Mouse (Mus musculus) cerebellum, adult 2 months (tissue): ENCODE measurements around the gene Mroh3. TPM values are rescaled to one million over a fixed set of nuclear protein-coding genes. Genes with fewer than 3 reads are reported as not detected.

Experiments used
- DNase-seq, 2 experiments: peaks; one replicate each; pipeline ENCODE4 v3.0.0; 2021
- H3K27ac ChIP-seq: fragments of 200-500 bp; 2 replicates; pipeline ENCODE4 v1.5.1; 2012; ENCODE audit warnings: low read length, control low read depth, inconsistent platforms; ENCODE audit not compliant: insufficient read depth
- H3K27me3 ChIP-seq: fragments of 200-500 bp; 2 replicates; pipeline ENCODE4 v1.6.1; 2012; ENCODE audit warnings: inconsistent platforms, mild to moderate bottlenecking, low read length, moderate library complexity; ENCODE audit not compliant: control insufficient read depth, insufficient read depth
- H3K4me1 ChIP-seq: fragments of 200-500 bp; 2 replicates; pipeline ENCODE4 v1.6.1; 2011; ENCODE audit warnings: low read length; ENCODE audit not compliant: control insufficient read depth, insufficient read depth
- H3K4me3 ChIP-seq: fragments of 200-500 bp; replicated peaks from 2 replicates; pipeline ENCODE3; 2011; ENCODE audit warnings: mild to moderate bottlenecking, low read depth, low read length, control low read depth; ENCODE audit not compliant: insufficient read depth
- CTCF ChIP-seq: fragments of 200-500 bp; IDR thresholded peaks from 2 replicates; pipeline ENCODE4 v1.5.1; 2011; ENCODE audit warnings: low read depth, mild to moderate bottlenecking, control low read depth, low read length, moderate library complexity, borderline replicate concordance; ENCODE audit not compliant: insufficient read depth
- POLR2A ChIP-seq: fragments of 200-500 bp; IDR thresholded peaks from 2 replicates; pipeline ENCODE4 v1.6.1; 2011; ENCODE audit warnings: low read length, control low read depth, borderline replicate concordance; ENCODE audit not compliant: insufficient read depth
- WGBS: fragments of 180-500 bp; shearing (Covaris S2); methylation state at CpG from one replicate; pipeline ENCODE4 v1.1.7; 2018; 5-methylcytosine and 5-hydroxymethylcytosine counted together
- polyA plus RNA-seq: library from polyadenylated mRNA; depleted of rRNA; stranded (reverse); fragments of >200 nt; gene quantifications from 2 replicates; pipeline ENCODE4 v1.2.3, GENCODE M21; 2012

Mroh3 gene
- polyA plus RNA-seq, 1 experiment: 1.0 TPM

DNA sequence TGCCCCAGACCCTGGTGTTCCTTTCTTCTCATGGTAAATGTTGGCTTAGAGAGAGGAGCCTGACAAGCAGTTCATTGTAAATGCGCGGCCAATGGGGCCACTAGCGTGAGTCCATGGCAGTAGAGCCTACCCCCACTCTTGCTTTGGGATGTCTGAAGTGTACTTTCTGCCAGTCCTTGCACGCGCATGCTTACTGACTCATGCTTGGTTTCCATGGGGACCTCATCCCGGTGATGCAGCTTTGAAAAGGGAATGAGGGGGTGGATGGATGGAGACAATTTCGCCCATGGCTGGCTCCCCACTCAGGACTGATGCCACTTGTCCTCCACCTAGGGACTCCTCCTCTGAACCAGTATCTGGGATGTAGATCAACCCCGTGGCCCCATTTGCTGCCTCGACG lies 69.1 kb downstream of the Mroh3 start:
- Histone ChIP-seq H3K27me3 (no peaks in the 10 kb centered on the region), H3K27ac (no peak overlapping the region), H3K4me3 (no peak overlapping the region), H3K4me1 (peaks cover 25% of the 10 kb centered on the region)
- peak in 1 of 2 experiments; percentile 15 for DNase-seq
- no peak for TF ChIP-seq CTCF
- 79% methylated on average over 10 of the region's 10 CpGs for WGBS

DNA sequence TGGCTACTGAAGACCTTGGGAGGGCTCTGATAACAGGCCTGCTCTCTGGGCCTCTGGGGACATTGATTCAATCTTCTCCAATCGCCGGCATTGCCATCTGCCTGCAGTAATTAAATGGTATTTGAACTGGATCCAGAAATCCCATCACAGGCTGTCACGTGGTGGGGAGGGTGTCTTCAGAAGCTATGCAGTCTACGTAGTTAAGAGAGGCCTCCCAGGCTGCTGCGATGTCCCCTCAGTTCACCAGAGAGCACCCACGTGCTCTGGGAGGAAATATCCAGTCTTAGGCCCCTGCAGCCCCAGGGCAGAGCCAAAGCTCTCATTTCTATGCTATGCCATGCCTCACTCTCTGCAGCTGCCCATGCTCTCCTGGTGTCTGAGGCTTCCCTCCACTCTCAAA lies 70.3 kb downstream of the Mroh3 start:
- Histone ChIP-seq H3K27ac (peak overlapping the region; percentile 15; the same call in 1 of the 2 replicates), H3K4me1 (peaks cover 25% of the 10 kb centered on the region), H3K4me3 (no peak overlapping the region), H3K27me3 (no peaks in the 10 kb centered on the region)
- no peak for TF ChIP-seq CTCF
- TF ChIP-seq POLR2A: no peak
- peak in 1 of 2 experiments; percentile 55 for DNase-seq
- WGBS: 37% methylated on average over 6 of the region's 6 CpGs

DNA sequence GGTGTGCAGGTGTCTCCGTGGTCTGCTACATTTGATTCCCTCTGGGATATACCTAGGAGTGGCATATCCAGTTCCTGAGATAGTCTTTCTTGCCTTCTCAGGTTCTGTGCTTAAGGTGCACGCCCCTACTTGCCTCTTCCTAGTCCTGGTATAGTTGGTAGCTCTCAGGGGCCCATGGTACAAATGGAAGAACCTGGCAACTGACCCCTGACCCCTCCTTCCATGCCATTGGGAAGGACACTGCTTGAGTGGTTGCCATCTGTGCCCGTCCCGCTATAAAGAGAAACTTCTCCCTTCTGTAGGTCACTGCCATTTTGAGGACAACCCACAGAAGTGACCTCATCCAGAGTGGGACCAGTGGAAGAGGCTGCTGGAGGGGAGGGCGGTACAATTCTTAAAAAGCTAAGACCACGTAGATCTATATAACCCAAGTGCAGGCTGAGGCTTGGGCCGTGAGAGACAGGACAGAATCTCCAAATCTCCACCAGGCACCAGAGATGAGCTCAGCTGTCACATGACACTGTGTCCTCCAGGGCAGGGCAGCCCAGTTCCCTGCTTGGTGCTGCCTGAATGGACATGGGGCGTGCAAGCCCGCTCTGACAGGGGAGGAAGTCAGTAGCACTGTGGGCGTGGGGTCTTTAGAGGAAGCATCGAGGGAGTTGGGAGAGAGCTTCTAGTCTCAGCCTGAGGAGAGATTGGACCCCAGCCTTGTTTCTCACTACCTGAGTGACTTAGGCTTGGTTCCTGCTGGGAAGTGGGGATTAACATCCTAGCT lies 71.3 kb downstream of the Mroh3 start:
- Histone ChIP-seq H3K27ac (peak overlapping the region; percentile 65; the same call in 1 of the 2 replicates), H3K4me1 (peaks cover 27% of the 10 kb centered on the region), H3K4me3 (no peak overlapping the region), H3K27me3 (no peaks in the 10 kb centered on the region)
- WGBS: 80% methylated on average over 11 of the region's 11 CpGs
- no peak for TF ChIP-seq POLR2A
- TF ChIP-seq CTCF: no peak
- peak in 1 of 2 experiments; percentile 38 for DNase-seq

DNA sequence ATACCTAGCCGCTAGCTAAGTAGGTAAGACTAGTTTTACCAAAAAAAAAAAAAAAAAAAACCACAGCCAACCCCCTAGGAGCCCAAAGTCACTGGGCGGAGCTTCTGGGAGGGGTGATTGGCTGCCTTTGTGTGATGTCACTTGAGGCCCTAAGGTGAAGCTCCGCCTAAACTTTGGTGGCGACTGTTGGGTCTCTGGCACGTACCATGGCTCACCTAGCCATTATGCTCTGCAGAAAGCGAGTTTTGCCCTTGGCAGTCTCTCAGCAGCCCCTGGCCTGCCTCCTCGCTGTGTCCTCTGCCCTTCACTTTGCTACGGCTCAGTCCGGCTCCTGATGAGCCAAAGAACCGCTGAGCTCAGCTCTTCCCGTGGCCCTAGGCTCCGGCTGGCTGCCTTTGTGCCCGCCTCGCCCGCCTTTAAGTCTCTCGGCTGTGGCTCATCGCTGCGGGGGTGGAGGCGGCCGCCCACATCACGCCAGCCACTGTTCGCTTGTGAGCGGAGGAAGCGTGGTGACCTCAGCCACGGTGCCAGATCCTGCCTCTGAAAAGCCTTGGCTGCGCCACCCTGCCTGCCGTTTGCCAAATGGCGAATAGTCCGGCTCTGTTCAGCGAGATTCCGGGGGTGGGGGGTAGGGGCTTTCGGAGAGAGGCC lies 72.5 kb downstream of the Mroh3 start:
- TF ChIP-seq CTCF (no peak), POLR2A (peak; percentile 85; the same call in 1 of the 2 replicates)
- peak; percentile 91 to 93 for DNase-seq
- Histone ChIP-seq H3K27me3 (no peaks in the 10 kb centered on the region), H3K4me3 (peak overlapping the region; percentile 72), H3K27ac (peak overlapping the region; percentile 91), H3K4me1 (peaks cover 27% of the 10 kb centered on the region)
- WGBS: 2% methylated on average over 32 of the region's 32 CpGs

DNA sequence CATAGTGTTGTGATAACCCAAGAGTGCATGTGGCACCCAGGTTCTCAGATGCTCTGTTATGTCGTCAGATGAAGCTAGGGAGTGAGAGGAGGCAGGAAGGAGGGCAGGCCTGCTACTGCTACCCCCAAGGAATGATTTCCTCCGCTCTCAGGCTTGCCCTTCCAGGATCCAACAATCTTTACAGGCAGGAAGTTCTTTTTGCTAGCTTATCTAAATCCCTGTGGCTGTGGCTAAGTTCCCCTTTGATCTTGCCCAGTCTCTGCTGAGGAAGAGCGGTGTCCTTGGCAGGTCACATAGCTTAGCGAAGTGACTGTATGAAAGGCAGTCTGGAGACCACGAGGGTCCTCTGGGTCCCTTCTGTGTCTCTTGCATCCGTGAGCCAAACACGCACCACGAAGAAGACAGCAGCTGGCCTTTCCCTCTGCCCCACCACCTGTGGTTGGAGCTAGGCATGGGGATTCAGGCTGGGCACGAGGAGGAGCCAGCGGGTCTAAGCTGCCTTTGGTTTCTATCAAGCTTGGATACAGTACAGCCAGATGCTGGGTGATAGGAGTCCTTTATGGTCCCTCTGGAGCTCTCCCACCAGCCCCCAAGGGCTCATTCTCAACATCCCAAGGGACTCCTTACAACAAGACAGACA lies 74.3 kb downstream of the Mroh3 start:
- WGBS: 67% methylated on average over 10 of the region's 10 CpGs
- DNase-seq: no peak
- Histone ChIP-seq H3K27me3 (no peaks in the 10 kb centered on the region), H3K27ac (no peak overlapping the region; the same call in 1 of the 2 replicates), H3K4me3 (no peak overlapping the region), H3K4me1 (peaks cover 34% of the 10 kb centered on the region)
- TF ChIP-seq POLR2A (no peak), CTCF (no peak)

DNA sequence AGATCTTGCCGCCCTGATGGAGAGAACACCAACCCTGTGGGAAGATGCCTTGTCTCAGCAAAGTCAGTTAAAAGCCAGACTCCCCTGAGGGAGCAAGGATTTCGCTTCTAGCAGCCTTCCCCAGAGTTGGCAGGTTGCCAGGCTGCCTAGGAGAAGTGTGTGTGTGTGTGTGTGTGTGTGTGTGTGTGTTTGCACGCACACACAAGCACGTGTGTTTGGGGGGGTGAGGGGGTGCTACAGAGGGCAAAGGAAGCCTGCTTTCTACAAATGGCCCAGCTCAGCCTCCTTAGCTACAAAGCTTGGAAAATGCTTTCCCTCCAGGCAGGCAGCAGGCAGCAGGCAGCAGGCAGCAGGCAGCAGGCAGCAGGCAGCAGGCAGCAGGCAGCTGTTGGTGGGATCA lies 75.1 kb downstream of the Mroh3 start:
- Histone ChIP-seq H3K4me3 (no peak overlapping the region), H3K27ac (no peak overlapping the region), H3K4me1 (peaks cover 38% of the 10 kb centered on the region), H3K27me3 (no peaks in the 10 kb centered on the region)
- peak in 1 of 2 experiments; percentile 29 for DNase-seq
- WGBS: 11% methylated on average over 4 of the region's 4 CpGs
- TF ChIP-seq CTCF (no peak), POLR2A (no peak)

DNA sequence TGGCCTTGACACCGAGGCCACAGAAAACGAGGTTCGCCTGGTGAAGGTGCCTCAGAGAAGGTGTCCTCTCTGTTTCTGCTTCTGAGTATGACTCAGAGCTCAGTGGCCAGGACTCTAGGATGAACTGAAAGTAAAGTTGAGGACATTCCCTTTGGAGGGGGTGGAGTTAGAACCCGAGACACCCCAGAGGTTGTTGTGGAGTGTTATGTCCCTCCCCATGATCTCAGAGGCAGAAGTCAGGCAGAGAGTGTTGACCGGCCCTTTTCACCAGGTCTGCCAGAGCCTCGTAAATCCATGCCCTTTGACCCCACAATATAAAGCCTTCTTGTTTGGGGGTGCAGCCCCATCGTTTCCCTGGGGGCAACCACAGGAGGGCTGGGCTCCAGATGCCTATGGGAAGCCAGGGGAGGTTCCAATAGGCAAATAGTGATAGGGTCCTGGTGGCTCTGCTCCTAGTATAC lies 75.5 kb downstream of the Mroh3 start:
- Histone ChIP-seq H3K27me3 (no peaks in the 10 kb centered on the region), H3K27ac (no peak overlapping the region), H3K4me1 (peaks cover 37% of the 10 kb centered on the region), H3K4me3 (no peak overlapping the region)
- DNase-seq: no peak
- WGBS: 63% methylated on average over 7 of the region's 7 CpGs
- no peak for TF ChIP-seq POLR2A
